Mouse (Mus musculus) lung, adult 2 months (tissue): Measurements from ENCODE around the gene Ints14. TPM values are rescaled to one million over a fixed set of nuclear protein-coding genes. Genes with fewer than 3 reads are reported as not detected.
A peak's percentile ranks its signal among the peaks of the same experiment; 100 is the strongest.

Experiments used
- DNase-seq: peaks from one replicate; pipeline ENCODE4 v3.0.0; 2022
- H3K4me1 ChIP-seq: fragments of 200-500 bp; 2 replicates; pipeline ENCODE4 v1.6.1; 2011; ENCODE audit warnings: low read length; ENCODE audit not compliant: control insufficient read depth, insufficient read depth
- H3K4me3 ChIP-seq: fragments of 200-500 bp; replicated peaks from 2 replicates; pipeline ENCODE3; 2011; ENCODE audit warnings: low read depth, mild to moderate bottlenecking, control low read depth, low read length; ENCODE audit errors: extremely low read depth
- CTCF ChIP-seq: fragments of 200-500 bp; IDR thresholded peaks from 2 replicates; pipeline ENCODE4 v1.5.1; 2011; ENCODE audit warnings: mild to moderate bottlenecking, low read length, control low read depth; ENCODE audit not compliant: insufficient read depth
- POLR2A ChIP-seq: fragments of 200-500 bp; IDR thresholded peaks from 2 replicates; pipeline ENCODE4 v1.6.1; 2011; ENCODE audit warnings: low read depth, mild to moderate bottlenecking, control low read depth, low read length, borderline replicate concordance; ENCODE audit errors: extremely low read depth
- WGBS: fragments of 180-500 bp; shearing (Covaris S2); methylation state at CpG from one replicate; pipeline ENCODE4 v1.1.7; 2018; 5-methylcytosine and 5-hydroxymethylcytosine counted together
- polyA plus RNA-seq: library from polyadenylated mRNA; depleted of rRNA; stranded (reverse); fragments of >200 nt; gene quantifications from 2 replicates; pipeline ENCODE4 v1.2.3, GENCODE M21; 2012

The Ints14 gene
- polyA plus RNA-seq, 1 experiment = 14.4 TPM

GRCm38 (mm10) chr9:64947483-64948095, 13.1 kb upstream of the Ints14 start:
- whole genome bisulfite sequencing = 85% methylated on average over 9 of the region's 9 CpGs
- Histone ChIP-seq H3K4me3 (no peak overlapping the region), H3K4me1 (no peaks in the 10 kb centered on the region)
- no peak for TF ChIP-seq POLR2A
- TF ChIP-seq CTCF = no peak
- DNase-seq = no peak

GRCm38 (mm10) chr9:64951161-64951657, 9.5 kb upstream of the Ints14 start, which contains the start of gene Slc24a1:
TSS of gene Slc24a1 (minus strand) at chr9:64951607.
- no peak for DNase-seq
- Histone ChIP-seq H3K4me1 (no peaks in the 10 kb centered on the region), H3K4me3 (no peak within 1 kb of the TSS)
- TF ChIP-seq CTCF (no peak), POLR2A (no peak)
- 42% methylated on average over 11 of the region's 11 CpGs for WGBS

GRCm38 (mm10) chr9:64952055-64952454, 8.7 kb upstream of the Ints14 start:
- no peaks in the 10 kb centered on the region for H3K4me1 ChIP-seq
- no peak for DNase-seq
- H3K4me3 ChIP-seq = no peak overlapping the region
- WGBS = 22% methylated on average over 5 of the region's 5 CpGs
- no peak for TF ChIP-seq CTCF
- no peak for TF ChIP-seq POLR2A

- no peak for DNase-seq
- Histone ChIP-seq H3K4me3 (no peak overlapping the region), H3K4me1 (no peaks in the 10 kb centered on the region)
- TF ChIP-seq CTCF = no peak
- TF ChIP-seq POLR2A = no peak
- 50% methylated on average over 7 of the region's 7 CpGs for WGBS
Observed at GRCm38 (mm10) chr9:64953190-64953589, 7.5 kb upstream of the Ints14 start.

GRCm38 (mm10) chr9:64956337-64956736, 4.4 kb upstream of the Ints14 start:
- DNase-seq = no peak
- WGBS = 15% methylated on average over 12 of the region's 12 CpGs
- Histone ChIP-seq H3K4me1 (no peaks in the 10 kb centered on the region), H3K4me3 (no peak overlapping the region)
- TF ChIP-seq CTCF = no peak
- no peak for TF ChIP-seq POLR2A

GRCm38 (mm10) chr9:64957276-64957675, 3.4 kb upstream of the Ints14 start:
- Histone ChIP-seq H3K4me3 (no peak overlapping the region), H3K4me1 (0 out of 2 replicates have a peak, but pooled peaks cover 4% of the 10 kb centered on the region)
- TF ChIP-seq POLR2A (no peak), CTCF (no peak)
- 85% methylated on average over 3 of the region's 3 CpGs for WGBS
- DNase-seq = no peak

GRCm38 (mm10) chr9:64960978-64961320, 244 bp downstream of the Ints14 start:
- H3K4me1 ChIP-seq = peaks cover 4% of the 10 kb centered on the region; the same call in 1 of the 2 replicates
- TF ChIP-seq POLR2A (no peak), CTCF (no peak)
- DNase-seq = no peak
- peak overlapping the region; percentile 66 for H3K4me3 ChIP-seq
- 0% methylated on average over 17 of the region's 17 CpGs for WGBS

GRCm38 (mm10) chr9:64980548-64980947, 19.8 kb downstream of the Ints14 start:
- TF ChIP-seq CTCF (no peak), POLR2A (no peak)
- 73% methylated on average over 3 of the region's 3 CpGs for WGBS
- Histone ChIP-seq H3K4me1 (no peaks in the 10 kb centered on the region), H3K4me3 (no peak overlapping the region)
- no peak for DNase-seq

GRCm38 (mm10) chr9:64981904-64982303, 21.2 kb downstream of the Ints14 start:
- WGBS = 59% methylated on average over 1 of the region's 1 CpGs
- Histone ChIP-seq H3K4me3 (no peak overlapping the region), H3K4me1 (no peaks in the 10 kb centered on the region)
- no peak for DNase-seq
- no peak for TF ChIP-seq POLR2A
- TF ChIP-seq CTCF = no peak
